Comparison of ENCODE assay signal across 9 mouse cellular contexts in genomic region chr11:77985541-77986065, GRCm38 (mm10). TPM values are rescaled to one million over a fixed set of nuclear protein-coding genes. Genes with fewer than 3 reads are reported as not detected.
DNase-seq lines count a peak whose midpoint lies in the region; ATAC-seq and TF ChIP-seq lines count a peak whose summit lies in the region.
"Had no signal": no experiment of that assay in that cellular context is flagged by ENCODE, and none has a peak within 500 bp of the region (broad histone marks: within the 10 kb centered on the region; RNA-seq: fewer than 3 reads in every experiment).

No protein-coding gene starts in this region.

- peak overlapping the region; percentile 96 for H3K4me2 ChIP-seq in heart, postnatal 0 days (ENCODE audit: low read depth, low read length)
- peak overlapping the region; percentile 82 for H3K4me2 ChIP-seq in hindbrain, embryonic 16.5 days (ENCODE audit: low read length)
- H3K4me2 ChIP-seq in midbrain, embryonic 15.5 days, result peak overlapping the region; percentile 95

- DNase-seq in heart, postnatal 0 days (ENCODE audit: low spot score), result no peak
- no peak for DNase-seq in heart, adult 11 months
- DNase-seq in cerebellum, postnatal 14 days, result no peak
- no peak for DNase-seq in layer of hippocampus, adult 8-10 months (ENCODE audit: low spot score in 2 of 2)

- TF ChIP-seq EP300 in heart, postnatal 0 days (IDR thresholded peaks at IDR 0.05; ENCODE audit: low read depth), result no peak

- ATAC-seq in heart, postnatal 0 days (ENCODE audit: insufficient read depth, low read depth), result no peak
- ATAC-seq in hindbrain, embryonic 16.5 days, result no peak
- ATAC-seq in midbrain, embryonic 15.5 days (replicated peaks), result no peak
- no peak for ATAC-seq in megakaryocyte-erythroid progenitor cell, adult 5-6 weeks (replicated peaks; ENCODE audit: low FRiP score, low TSS enrichment, poor library complexity, severe bottlenecking)

- H3K36me3 ChIP-seq in heart, postnatal 0 days (replicated peaks; ENCODE audit: control insufficient read depth, insufficient read depth, low read length), result peaks cover 12% of the 10 kb centered on the region; the same call in 1 of the 2 replicates
- H3K36me3 ChIP-seq in hindbrain, embryonic 16.5 days (ENCODE audit: control insufficient read depth, insufficient read depth, low read length), result peaks cover 5% of the 10 kb centered on the region; the same call in 1 of the 2 replicates
- 0 out of 2 replicates have a peak, but pooled peaks cover 3% of the 10 kb centered on the region for H3K36me3 ChIP-seq in midbrain, embryonic 15.5 days (replicated peaks)

- peaks cover 4% of the 10 kb centered on the region; the same call in 1 of the 2 replicates for H3K4me1 ChIP-seq in heart, postnatal 0 days (ENCODE audit: control insufficient read depth, insufficient read depth)
- 0 out of 2 replicates have a peak, but pooled peaks cover 2% of the 10 kb centered on the region for H3K4me1 ChIP-seq in cortical plate, adult 2 months (ENCODE audit: control insufficient read depth, insufficient read depth, low read length)
- peaks cover 16% of the 10 kb centered on the region for H3K4me1 ChIP-seq in hindbrain, embryonic 16.5 days (ENCODE audit: control insufficient read depth, insufficient read depth, low read depth, low read length)
- H3K4me1 ChIP-seq in midbrain, embryonic 15.5 days, result peaks cover 23% of the 10 kb centered on the region

- WGBS in heart, postnatal 0 days, result 75% methylated on average over 3 of the region's 3 CpGs
- 81% methylated on average over 3 of the region's 3 CpGs for WGBS in hindbrain, embryonic 16.5 days
- WGBS in midbrain, embryonic 15.5 days, result 64% methylated on average over 3 of the region's 3 CpGs

- H3K27ac ChIP-seq in heart, postnatal 0 days (ENCODE audit: low read depth), result peak overlapping the region; percentile 97
- no peak overlapping the region for H3K27ac ChIP-seq in cortical plate, adult 2 months (ENCODE audit: insufficient read depth, low read length)
- no peak overlapping the region for H3K27ac ChIP-seq in hindbrain, embryonic 16.5 days (ENCODE audit: low read depth, low read length)
- peak overlapping the region; percentile 99 for H3K27ac ChIP-seq in midbrain, embryonic 15.5 days

- no peak for TF ChIP-seq CTCF in heart, postnatal 0 days (IDR thresholded peaks at IDR 0.05; ENCODE audit: low read depth)
- TF ChIP-seq CTCF in cortical plate, adult 2 months (IDR thresholded peaks at IDR 0.05; ENCODE audit: extremely low read depth, insufficient read depth, low read length), result no peak

- H3K9me3 ChIP-seq in heart, postnatal 0 days (replicated peaks; ENCODE audit: control insufficient read depth, low read length), result no peaks in the 10 kb centered on the region
- H3K9me3 ChIP-seq in hindbrain, embryonic 16.5 days (ENCODE audit: control insufficient read depth, low read length), result no peaks in the 10 kb centered on the region
- H3K9me3 ChIP-seq in midbrain, embryonic 15.5 days, result no peaks in the 10 kb centered on the region

- no peak for TF ChIP-seq POLR2A in cortical plate, adult 2 months (IDR thresholded peaks at IDR 0.05; ENCODE audit: extremely low read depth, insufficient read depth, low read length)

- peak overlapping the region; percentile 98; the same call in 1 of the 2 replicates for H3K9ac ChIP-seq in heart, postnatal 0 days (replicated peaks; ENCODE audit: low read depth, low read length)
- peak overlapping the region; percentile 94; the same call in 1 of the 2 replicates for H3K9ac ChIP-seq in hindbrain, embryonic 16.5 days (ENCODE audit: low read depth, low read length)
- H3K9ac ChIP-seq in midbrain, embryonic 15.5 days, result peak overlapping the region; percentile 77

- H3K27me3 ChIP-seq in heart, postnatal 0 days (ENCODE audit: control insufficient read depth, insufficient read depth, low read length), result no peaks in the 10 kb centered on the region
- no peaks in the 10 kb centered on the region for H3K27me3 ChIP-seq in hindbrain, embryonic 16.5 days (replicated peaks; ENCODE audit: control insufficient read depth, insufficient read depth, low read length)
- H3K27me3 ChIP-seq in midbrain, embryonic 15.5 days (replicated peaks), result no peaks in the 10 kb centered on the region
- H3K27me3 ChIP-seq: Patski had no signal

- H3K4me3 ChIP-seq in heart, postnatal 0 days (ENCODE audit: low read depth, low read length), result peak overlapping the region; percentile 94
- H3K4me3 ChIP-seq in cortical plate, adult 2 months (ENCODE audit: insufficient read depth, low read length), result peak overlapping the region; percentile 80; the same call in 1 of the 2 replicates
- peak overlapping the region; percentile 92 for H3K4me3 ChIP-seq in hindbrain, embryonic 16.5 days (ENCODE audit: low read length)
- H3K4me3 ChIP-seq in midbrain, embryonic 15.5 days, result peak overlapping the region; percentile 70

RNA-seq across cellular contexts. Expression of gene Phf12, which starts 3.0 kb away (rescaled TPM):
- 19.2 and 25.1 TPM in 2 replicates for total RNA-seq in heart, postnatal 0 days (2014; rRNA removed; ENCODE audit: low replicate concordance)
- 5.6 and 7.3 TPM in 2 replicates for polyA plus RNA-seq in heart, postnatal 0 days (2015; fragmentation: Nextera tagmentation; extraction: Ambion mirVana)
- 37.7 and 43.2 TPM in 2 replicates for polyA plus RNA-seq in cortical plate, adult 2 months (2012; rRNA removed)
- 11.8 and 12.5 TPM in 2 replicates for polyA plus RNA-seq in hindbrain, embryonic 16.5 days (2015; fragmentation: Nextera tagmentation; extraction: Ambion mirVana)
- 19.2 and 20.7 TPM in 2 replicates for polyA plus RNA-seq in midbrain, embryonic 15.5 days (2015; fragmentation: Nextera tagmentation; extraction: Ambion mirVana)
- total RNA-seq in megakaryocyte-erythroid progenitor cell, adult 5-6 weeks (2014; fragmentation: Nextera tagmentation), result 79.7 and 94.6 TPM in 2 replicates
- 23.3 and 26.9 TPM in 2 replicates for total RNA-seq in megakaryocyte-erythroid progenitor cell, adult 5-6 weeks (2017)
- 10 to 100 TPM; 56.1 to 64.4 (median 61.1) TPM for total RNA-seq in layer of hippocampus, adult 8-10 months (2022)

RNA-seq across cellular contexts. Expression of gene Dhrs13, which starts 46.5 kb away (rescaled TPM):
- 7.3 and 9.4 TPM in 2 replicates for total RNA-seq in heart, postnatal 0 days (2014; rRNA removed; ENCODE audit: low replicate concordance)
- polyA plus RNA-seq in heart, postnatal 0 days (2015; fragmentation: Nextera tagmentation; extraction: Ambion mirVana), result 7.7 and 8.6 TPM in 2 replicates
- 5.7 and 7.1 TPM in 2 replicates for polyA plus RNA-seq in cortical plate, adult 2 months (2012; rRNA removed)
- polyA plus RNA-seq in hindbrain, embryonic 16.5 days (2015; fragmentation: Nextera tagmentation; extraction: Ambion mirVana), result 49.2 and 54.5 TPM in 2 replicates
- 51.8 and 52.7 TPM in 2 replicates for polyA plus RNA-seq in midbrain, embryonic 15.5 days (2015; fragmentation: Nextera tagmentation; extraction: Ambion mirVana)
- 11.8 and 14.4 TPM in 2 replicates for total RNA-seq in megakaryocyte-erythroid progenitor cell, adult 5-6 weeks (2014; fragmentation: Nextera tagmentation)
- total RNA-seq in megakaryocyte-erythroid progenitor cell, adult 5-6 weeks (2017), result 9.7 and 14.2 TPM in 2 replicates
- total RNA-seq in layer of hippocampus, adult 8-10 months (2022), result 1 to 10 TPM; 4.0 to 5.2 (median 4.8) TPM

RNA-seq across cellular contexts. Expression of gene Flot2, which starts 52.1 kb away (rescaled TPM):
- 77.9 and 111 TPM in 2 replicates for total RNA-seq in heart, postnatal 0 days (2014; rRNA removed; ENCODE audit: low replicate concordance)
- polyA plus RNA-seq in heart, postnatal 0 days (2015; fragmentation: Nextera tagmentation; extraction: Ambion mirVana), result 91.3 and 95.0 TPM in 2 replicates
- 163 and 170 TPM in 2 replicates for polyA plus RNA-seq in cortical plate, adult 2 months (2012; rRNA removed)
- 124 and 126 TPM in 2 replicates for polyA plus RNA-seq in hindbrain, embryonic 16.5 days (2015; fragmentation: Nextera tagmentation; extraction: Ambion mirVana)
- 76.7 and 80.4 TPM in 2 replicates for polyA plus RNA-seq in midbrain, embryonic 15.5 days (2015; fragmentation: Nextera tagmentation; extraction: Ambion mirVana)
- total RNA-seq in megakaryocyte-erythroid progenitor cell, adult 5-6 weeks (2014; fragmentation: Nextera tagmentation), result 19.2 and 19.7 TPM in 2 replicates
- 23.2 and 23.6 TPM in 2 replicates for total RNA-seq in megakaryocyte-erythroid progenitor cell, adult 5-6 weeks (2017)
- total RNA-seq in layer of hippocampus, adult 8-10 months (2022), result 10 to 100 TPM; 75.9 to 79.8 (median 76.1) TPM

RNA-seq across cellular contexts. Expression of gene Sez6, which starts 55.0 kb away (rescaled TPM):
- 0.77 TPM in 1 of 2 replicates, not detected in the other for total RNA-seq in heart, postnatal 0 days (2014; rRNA removed; ENCODE audit: low replicate concordance)
- 0.08 TPM in 1 of 2 replicates, not detected in the other for polyA plus RNA-seq in heart, postnatal 0 days (2015; fragmentation: Nextera tagmentation; extraction: Ambion mirVana)
- polyA plus RNA-seq in cortical plate, adult 2 months (2012; rRNA removed), result 97.4 and 109 TPM in 2 replicates
- 132 and 156 TPM in 2 replicates for polyA plus RNA-seq in hindbrain, embryonic 16.5 days (2015; fragmentation: Nextera tagmentation; extraction: Ambion mirVana)
- polyA plus RNA-seq in midbrain, embryonic 15.5 days (2015; fragmentation: Nextera tagmentation; extraction: Ambion mirVana), result 159 and 162 TPM in 2 replicates
- total RNA-seq in megakaryocyte-erythroid progenitor cell, adult 5-6 weeks (2014; fragmentation: Nextera tagmentation), result not detected in 2 replicates
- not detected in 2 replicates for total RNA-seq in megakaryocyte-erythroid progenitor cell, adult 5-6 weeks (2017)
- 100 to 1,000 TPM; 139 to 164 (median 153) TPM for total RNA-seq in layer of hippocampus, adult 8-10 months (2022)
- polyA plus RNA-seq: Patski had no signal

Comparison
In these comparisons a context has a peak if more than half of its experiments do, and no peak if none do; other contexts are left out.
1. H3K27ac ChIP-seq: peak in heart, postnatal 0 days (single experiment) and midbrain, embryonic 15.5 days (single experiment); none in cortical plate, adult 2 months (single experiment) and hindbrain, embryonic 16.5 days (single experiment).
2. Peak in every context shown above with its lines, with median percentiles within 50 percentile points of each other: H3K4me2 ChIP-seq, H3K4me3 ChIP-seq and H3K9ac ChIP-seq.